Mouse (Mus musculus): ENCODE data around the gene Amotl1.

DNA sequence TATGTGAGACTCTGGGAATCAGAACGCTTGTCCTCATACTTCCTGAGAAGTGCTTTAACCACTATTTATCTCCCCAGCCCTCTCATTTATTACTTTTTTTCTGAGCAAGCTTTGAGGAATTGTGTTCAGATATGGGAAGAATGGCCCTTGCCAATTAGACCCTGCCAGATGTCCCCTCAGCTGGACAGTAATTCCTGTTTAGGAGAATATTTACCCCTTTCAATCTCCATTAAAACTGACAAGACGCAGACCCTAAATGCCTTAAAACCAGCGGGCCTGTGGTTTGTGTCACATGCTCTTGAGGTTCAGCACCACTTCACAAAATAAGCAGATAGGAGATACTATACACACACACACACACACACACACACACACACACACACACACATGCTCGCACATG lies 39.5 kb upstream of the Amotl1 start:
- no peak for TF ChIP-seq CTCF (IDR thresholded peaks at IDR 0.05; ENCODE audit: low read depth, low read length)
- no peak for TF ChIP-seq POLR2A (IDR thresholded peaks at IDR 0.05; ENCODE audit: extremely low read depth, insufficient read depth, low read length)

Measured in liver, adult 2 months (tissue).